Mouse (Mus musculus) embryonic facial prominence, embryonic 15.5 days (tissue): Measurements from ENCODE around the gene Rin3. TPM values are rescaled to one million over a fixed set of nuclear protein-coding genes. Genes with fewer than 3 reads are reported as not detected.

Source experiments
- ATAC-seq: fragments of 200-750 bp; cut with Nextera tagmentation; 2 replicates; pipeline ENCODE4 v1.8.0; 2017; ENCODE audit warnings: low read depth, moderate TSS enrichment; ENCODE audit not compliant: insufficient number of reproducible peaks, low FRiP score, low TSS enrichment
- H3K27ac ChIP-seq: fragments of 300-500 bp; sonication (generic); replicated peaks from 2 replicates; pipeline ENCODE4 v1.5.1; 2015; ENCODE audit warnings: mild to moderate bottlenecking, inconsistent platforms
- H3K27me3 ChIP-seq: fragments of 300-500 bp; sonication (generic); 2 replicates; pipeline ENCODE4 v1.6.1; 2015; ENCODE audit warnings: inconsistent platforms
- H3K36me3 ChIP-seq: fragments of 300-500 bp; sonication (generic); 2 replicates; pipeline ENCODE4 v1.6.1; 2015; ENCODE audit warnings: mild to moderate bottlenecking, inconsistent platforms
- H3K4me1 ChIP-seq: fragments of 300-500 bp; sonication (generic); 2 replicates; pipeline ENCODE4 v1.6.1; 2015; ENCODE audit warnings: inconsistent platforms
- H3K4me2 ChIP-seq: fragments of 300-500 bp; sonication (generic); replicated peaks from 2 replicates; pipeline ENCODE4 v1.6.1; 2015; ENCODE audit warnings: mild to moderate bottlenecking, inconsistent platforms
- H3K4me3 ChIP-seq: fragments of 300-500 bp; sonication (generic); replicated peaks from 2 replicates; pipeline ENCODE4 v1.5.1; 2015; ENCODE audit warnings: mild to moderate bottlenecking, inconsistent platforms
- H3K9ac ChIP-seq: fragments of 300-500 bp; sonication (generic); 2 replicates; pipeline ENCODE4 v1.6.1; 2015; ENCODE audit warnings: inconsistent platforms
- H3K9me3 ChIP-seq: fragments of 300-500 bp; sonication (generic); replicated peaks from 2 replicates; pipeline ENCODE4 v1.6.1; 2016; ENCODE audit warnings: inconsistent platforms
- WGBS: fragments of 180-500 bp; shearing (Covaris S2); methylation state at CpG from one replicate; pipeline ENCODE4 v1.1.7; 2015; 5-methylcytosine and 5-hydroxymethylcytosine counted together
- polyA plus RNA-seq: library from polyadenylated mRNA; unstranded; fragments of >200 nt; fragmentation: Nextera tagmentation; extraction: Ambion mirVana; gene quantifications from 2 replicates; pipeline ENCODE4 v1.2.1, GENCODE M21; 2015

Gene Rin3
- polyA plus RNA-seq, 1 experiment from 2014 or later: 8.5 TPM

- Histone ChIP-seq H3K4me3 (no peak overlapping the region), H3K4me2 (no peak overlapping the region), H3K9me3 (no peaks in the 10 kb centered on the region), H3K4me1 (peaks cover 41% of the 10 kb centered on the region), H3K27me3 (peaks cover 3% of the 10 kb centered on the region; the same call in 1 of the 2 replicates), H3K36me3 (no peaks in the 10 kb centered on the region), H3K9ac (no peak overlapping the region), H3K27ac (no peak overlapping the region)
- WGBS: 86% methylated on average over 1 of the region's 1 CpGs
- no peak for ATAC-seq
These were observed 6.7 kb downstream of the Rin3 start for GRCm38 (mm10) chr12:102289568-102289967.

GRCm38 (mm10) chr12:102290662-102291061, 7.8 kb downstream of the Rin3 start:
- WGBS: 82% methylated on average over 2 of the region's 2 CpGs
- Histone ChIP-seq H3K4me1 (peaks cover 37% of the 10 kb centered on the region), H3K36me3 (no peaks in the 10 kb centered on the region), H3K9me3 (no peaks in the 10 kb centered on the region), H3K27me3 (no peaks in the 10 kb centered on the region), H3K9ac (no peak overlapping the region), H3K27ac (no peak overlapping the region), H3K4me2 (no peak overlapping the region), H3K4me3 (no peak overlapping the region)
- ATAC-seq: no peak

- no peak overlapping the region for H3K4me2 ChIP-seq
- no peak overlapping the region for H3K4me3 ChIP-seq
- H3K4me1 ChIP-seq: peaks cover 27% of the 10 kb centered on the region
- 19% methylated on average over 6 of the region's 6 CpGs for WGBS
- no peak overlapping the region for H3K9ac ChIP-seq
- no peaks in the 10 kb centered on the region for H3K9me3 ChIP-seq
- no peaks in the 10 kb centered on the region for H3K36me3 ChIP-seq
- ATAC-seq: no peak
- no peaks in the 10 kb centered on the region for H3K27me3 ChIP-seq
- H3K27ac ChIP-seq: peak overlapping the region; percentile 56; the same call in 1 of the 2 replicates
These were observed 8.8 kb downstream of the Rin3 start for GRCm38 (mm10) chr12:102291686-102292085.

GRCm38 (mm10) chr12:102292501-102293215, 9.8 kb downstream of the Rin3 start:
- H3K9me3 ChIP-seq: no peaks in the 10 kb centered on the region
- ATAC-seq: no peak
- no peak overlapping the region for H3K4me2 ChIP-seq
- WGBS: 76% methylated on average over 7 of the region's 7 CpGs
- no peak overlapping the region for H3K9ac ChIP-seq
- H3K27me3 ChIP-seq: no peaks in the 10 kb centered on the region
- H3K4me3 ChIP-seq: no peak overlapping the region
- H3K4me1 ChIP-seq: peaks cover 18% of the 10 kb centered on the region
- no peak overlapping the region for H3K27ac ChIP-seq
- no peaks in the 10 kb centered on the region for H3K36me3 ChIP-seq

- no peak for ATAC-seq
- no peaks in the 10 kb centered on the region for H3K36me3 ChIP-seq
- H3K4me1 ChIP-seq: peaks cover 18% of the 10 kb centered on the region
- no peaks in the 10 kb centered on the region for H3K9me3 ChIP-seq
- no peak overlapping the region for H3K9ac ChIP-seq
- no peak overlapping the region for H3K4me2 ChIP-seq
- H3K4me3 ChIP-seq: no peak overlapping the region
- H3K27ac ChIP-seq: no peak overlapping the region
- H3K27me3 ChIP-seq: no peaks in the 10 kb centered on the region
- 66% methylated on average over 5 of the region's 5 CpGs for WGBS
These were observed 11.8 kb downstream of the Rin3 start for GRCm38 (mm10) chr12:102294634-102295033.

GRCm38 (mm10) chr12:102295230-102295629, 12.4 kb downstream of the Rin3 start:
- H3K36me3 ChIP-seq: no peaks in the 10 kb centered on the region
- 55% methylated on average over 7 of the region's 7 CpGs for WGBS
- H3K27me3 ChIP-seq: no peaks in the 10 kb centered on the region
- H3K27ac ChIP-seq: no peak overlapping the region
- no peaks in the 10 kb centered on the region for H3K9me3 ChIP-seq
- no peak overlapping the region for H3K9ac ChIP-seq
- no peak for ATAC-seq
- H3K4me1 ChIP-seq: peaks cover 18% of the 10 kb centered on the region
- H3K4me3 ChIP-seq: no peak overlapping the region
- no peak overlapping the region for H3K4me2 ChIP-seq

- Histone ChIP-seq H3K9ac (no peak overlapping the region), H3K36me3 (no peaks in the 10 kb centered on the region), H3K27me3 (no peaks in the 10 kb centered on the region), H3K9me3 (no peaks in the 10 kb centered on the region), H3K4me3 (no peak overlapping the region), H3K27ac (no peak overlapping the region), H3K4me1 (peaks cover 18% of the 10 kb centered on the region), H3K4me2 (no peak overlapping the region)
- WGBS: 87% methylated on average over 8 of the region's 8 CpGs
- no peak for ATAC-seq
These were observed 12.8 kb downstream of the Rin3 start for GRCm38 (mm10) chr12:102295662-102296061.

- no peak for ATAC-seq
- 86% methylated on average over 1 of the region's 1 CpGs for WGBS
- no peak overlapping the region for H3K4me3 ChIP-seq
These were observed 13.5 kb downstream of the Rin3 start for GRCm38 (mm10) chr12:102296361-102296760.

GRCm38 (mm10) chr12:102296967-102297366, 14.1 kb downstream of the Rin3 start:
- peaks cover 14% of the 10 kb centered on the region for H3K4me1 ChIP-seq
- no peak for ATAC-seq
- H3K4me2 ChIP-seq: no peak overlapping the region
- H3K36me3 ChIP-seq: no peaks in the 10 kb centered on the region
- H3K27me3 ChIP-seq: no peaks in the 10 kb centered on the region
- H3K9me3 ChIP-seq: no peaks in the 10 kb centered on the region
- no peak overlapping the region for H3K4me3 ChIP-seq
- H3K9ac ChIP-seq: no peak overlapping the region
- H3K27ac ChIP-seq: no peak overlapping the region
- 82% methylated on average over 4 of the region's 4 CpGs for WGBS

More at GRCm38 (mm10) chr12:102296361-102296760, 13.5 kb downstream of the Rin3 start:
- no peaks in the 10 kb centered on the region for H3K36me3 ChIP-seq
- no peak overlapping the region for H3K9ac ChIP-seq
- H3K4me2 ChIP-seq: no peak overlapping the region
- H3K27me3 ChIP-seq: no peaks in the 10 kb centered on the region
- H3K27ac ChIP-seq: no peak overlapping the region
- peaks cover 18% of the 10 kb centered on the region for H3K4me1 ChIP-seq
- no peaks in the 10 kb centered on the region for H3K9me3 ChIP-seq

- Histone ChIP-seq H3K4me1 (peaks cover 29% of the 10 kb centered on the region), H3K36me3 (no peaks in the 10 kb centered on the region), H3K9ac (no peak overlapping the region), H3K4me2 (no peak overlapping the region), H3K9me3 (no peaks in the 10 kb centered on the region), H3K4me3 (no peak overlapping the region), H3K27ac (no peak overlapping the region), H3K27me3 (no peaks in the 10 kb centered on the region)
- no peak for ATAC-seq
- WGBS: 55% methylated on average over 5 of the region's 5 CpGs
These were observed 16.4 kb downstream of the Rin3 start for GRCm38 (mm10) chr12:102299209-102299608.

GRCm38 (mm10) chr12:102301585-102301984, 18.7 kb downstream of the Rin3 start:
- Histone ChIP-seq H3K36me3 (no peaks in the 10 kb centered on the region), H3K9ac (no peak overlapping the region), H3K4me3 (no peak overlapping the region), H3K27ac (no peak overlapping the region), H3K4me1 (peaks cover 39% of the 10 kb centered on the region), H3K4me2 (no peak overlapping the region), H3K27me3 (no peaks in the 10 kb centered on the region), H3K9me3 (no peaks in the 10 kb centered on the region)
- WGBS: 78% methylated on average over 1 of the region's 1 CpGs
- no peak for ATAC-seq

GRCm38 (mm10) chr12:102302322-102302721, 19.5 kb downstream of the Rin3 start:
- H3K4me1 ChIP-seq: peaks cover 43% of the 10 kb centered on the region

More at GRCm38 (mm10) chr12:102302322-102302721, 19.5 kb downstream of the Rin3 start:
- H3K9ac ChIP-seq: no peak overlapping the region
- 82% methylated on average over 9 of the region's 9 CpGs for WGBS
- no peak for ATAC-seq
- H3K27me3 ChIP-seq: no peaks in the 10 kb centered on the region
- no peaks in the 10 kb centered on the region for H3K36me3 ChIP-seq
- H3K4me2 ChIP-seq: no peak overlapping the region
- peak overlapping the region; percentile 70 for H3K27ac ChIP-seq
- no peak overlapping the region for H3K4me3 ChIP-seq
- H3K9me3 ChIP-seq: no peaks in the 10 kb centered on the region
